Mouse (Mus musculus): Measurements from ENCODE around the gene Ostf1.
A peak's percentile ranks its signal among the peaks of the same experiment; 100 is the strongest.

Ostf1 gene

GRCm38 (mm10) chr19:18631644-18632219 is at the start of gene Ostf1, which contains the start of gene Nmrk1:
Gene Ostf1, minus strand, starts transcription at chr19:18631823.
Gene Nmrk1, plus strand, starts transcription at chr19:18631950.
- DNase-seq (ENCODE audit: low read depth in 2 of 2, low spot score in 2 of 2), result peak; percentile 81 to 88

- no peak for DNase-seq (ENCODE audit: low read depth in 2 of 2, low spot score in 2 of 2)
These were observed 41.5 kb upstream of the Ostf1 start for GRCm38 (mm10) chr19:18673116-18673515.

DNA sequence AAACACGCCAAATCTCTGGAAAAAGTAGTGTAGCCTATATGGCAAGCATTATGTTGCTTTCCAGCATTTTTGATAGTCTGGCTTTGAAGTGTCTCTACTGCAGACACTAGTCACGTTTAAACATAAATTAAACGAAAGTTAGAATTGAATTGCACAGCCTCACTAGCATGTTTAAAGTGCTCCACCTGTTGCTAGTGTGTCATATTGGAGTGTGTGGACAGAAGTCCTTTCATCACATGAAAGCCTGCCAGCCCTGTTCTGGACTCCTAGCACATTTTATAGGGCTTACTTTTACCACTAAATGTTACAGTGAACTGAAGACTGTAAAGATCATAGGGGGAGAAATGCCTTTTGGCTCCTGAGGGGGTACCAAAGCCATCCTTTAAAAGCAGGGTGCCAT is 40.9 kb upstream of the Ostf1 start:
- DNase-seq (ENCODE audit: low read depth in 2 of 2, low spot score in 2 of 2), result no peak

DNA sequence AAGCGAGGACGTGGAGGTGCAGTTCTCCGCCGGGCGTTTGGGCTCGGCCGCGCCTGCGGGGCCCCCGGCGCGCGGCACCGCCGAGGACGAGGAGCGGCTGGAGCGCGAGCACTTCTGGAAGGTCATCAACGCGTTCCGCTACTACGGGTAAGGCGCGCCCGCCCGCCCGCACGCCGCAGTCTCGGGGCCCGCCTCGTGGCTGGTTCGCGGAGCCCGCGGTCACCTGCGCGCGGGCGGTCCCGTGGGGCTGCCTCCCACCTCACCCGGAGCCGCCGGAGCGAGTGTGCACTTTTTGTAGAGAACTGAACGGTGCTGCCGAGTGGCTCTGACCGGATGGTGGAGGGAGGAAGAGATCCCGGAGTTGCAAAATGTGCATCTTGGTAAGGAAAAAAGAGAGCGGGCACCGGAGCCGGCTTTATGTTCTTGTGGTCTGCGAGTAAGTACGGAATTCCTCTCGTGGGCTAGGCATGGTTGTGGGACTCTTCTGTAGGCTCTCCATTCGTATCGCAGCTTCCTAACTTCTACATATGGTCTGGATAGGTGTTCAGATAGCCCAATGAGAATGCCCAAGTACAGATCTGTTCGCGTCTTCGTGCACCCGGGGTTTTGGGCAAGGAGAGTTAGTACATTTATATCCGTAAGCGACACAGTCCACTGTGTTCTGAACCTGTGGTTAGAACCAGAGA is 39.6 kb upstream of the Ostf1 start:
- peak; percentile 38 to 41 for DNase-seq (ENCODE audit: low read depth in 2 of 2, low spot score in 2 of 2)

DNA sequence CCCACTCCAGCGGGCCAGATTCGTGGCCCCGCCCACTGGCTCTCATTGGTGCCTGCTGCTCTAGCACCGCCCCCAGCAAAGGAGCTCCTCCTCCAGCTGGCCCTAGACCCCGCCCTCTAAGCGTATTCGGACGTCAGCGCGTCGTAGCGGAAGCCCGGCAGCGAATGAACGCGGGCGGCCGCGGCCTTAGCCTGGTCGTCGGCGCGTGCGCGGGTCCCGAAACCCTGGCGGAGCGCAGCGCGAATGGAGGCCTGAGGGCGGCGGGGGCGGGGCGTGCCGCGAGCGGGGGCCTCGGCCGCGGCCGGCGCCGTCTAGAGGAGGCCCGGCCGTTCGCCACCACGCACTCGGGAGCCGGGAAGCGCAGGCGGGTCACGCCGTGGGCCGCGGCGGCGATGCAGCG is 39.0 kb upstream of the Ostf1 start, which contains the start of gene Carnmt1:
Carnmt1 (plus strand) TSS at position 157 of the 400 bp plus-strand sequence.
- peak; percentile 98 for DNase-seq (ENCODE audit: low read depth in 2 of 2, low spot score in 2 of 2)

DNA sequence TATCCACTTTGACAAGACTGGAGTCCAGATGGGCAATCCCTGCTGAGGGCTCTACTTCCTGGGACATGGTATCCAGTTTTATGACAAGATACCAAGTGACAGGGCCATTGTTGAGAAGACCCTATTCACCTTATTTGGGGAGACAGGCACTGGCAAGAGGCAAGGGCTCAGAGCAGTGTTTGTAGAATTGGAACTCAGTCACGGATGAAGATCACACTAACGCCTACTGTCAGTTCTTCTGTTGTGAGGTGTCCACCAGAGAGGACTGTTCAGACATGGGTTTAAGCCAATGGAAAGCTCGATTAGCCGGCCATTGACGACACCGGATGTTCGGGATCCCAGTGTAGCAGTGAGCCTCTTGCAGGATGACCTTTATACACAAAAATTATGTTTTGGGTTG is 37.9 kb upstream of the Ostf1 start:
- DNase-seq (ENCODE audit: low read depth in 2 of 2, low spot score in 2 of 2), result no peak

GRCm38 (mm10) chr19:18666966-18667365 is 35.3 kb upstream of the Ostf1 start:
- no peak for DNase-seq (ENCODE audit: low read depth in 2 of 2, low spot score in 2 of 2)

DNA sequence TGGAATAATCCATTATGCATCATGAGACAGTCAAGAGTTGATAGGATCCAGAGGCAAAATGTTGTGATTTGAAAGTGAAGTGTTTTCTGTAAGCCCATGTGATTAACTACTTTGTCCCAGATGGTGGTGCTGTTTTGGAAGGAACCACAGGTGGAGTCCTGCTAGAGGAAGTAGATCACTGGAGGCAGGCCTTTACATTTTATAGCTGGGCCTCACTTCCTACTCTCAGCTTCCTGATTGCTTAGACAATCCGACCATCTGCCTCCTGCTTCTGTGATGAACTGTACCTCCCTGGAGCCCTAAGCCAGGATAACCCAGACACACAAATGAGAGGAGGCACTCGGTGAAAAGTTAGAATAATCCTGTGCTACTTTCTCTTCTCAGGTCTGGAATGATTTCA is 32.3 kb upstream of the Ostf1 start:
- DNase-seq (ENCODE audit: low read depth in 2 of 2, low spot score in 2 of 2), result no peak

DNA sequence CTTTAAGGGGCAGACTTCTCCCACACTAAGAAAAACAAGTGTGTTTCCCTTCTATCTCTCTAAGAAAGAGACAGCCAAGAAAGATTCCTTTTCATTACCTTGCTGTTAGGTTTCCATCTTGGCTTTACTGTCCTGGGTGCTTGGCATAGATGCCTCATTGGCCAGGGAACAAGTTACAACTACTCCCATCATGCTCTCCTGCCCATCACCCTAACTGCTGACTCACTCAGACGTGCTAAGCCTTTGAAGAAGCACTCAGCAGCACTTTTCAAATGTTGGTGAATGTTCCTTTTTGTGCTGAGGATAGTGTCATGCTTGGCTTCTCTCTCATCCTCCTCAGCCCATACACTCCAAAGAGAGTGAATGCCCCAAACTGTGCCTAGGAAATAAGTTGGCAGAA is 30.1 kb upstream of the Ostf1 start:
- no peak for DNase-seq (ENCODE audit: low read depth in 2 of 2, low spot score in 2 of 2)

DNA sequence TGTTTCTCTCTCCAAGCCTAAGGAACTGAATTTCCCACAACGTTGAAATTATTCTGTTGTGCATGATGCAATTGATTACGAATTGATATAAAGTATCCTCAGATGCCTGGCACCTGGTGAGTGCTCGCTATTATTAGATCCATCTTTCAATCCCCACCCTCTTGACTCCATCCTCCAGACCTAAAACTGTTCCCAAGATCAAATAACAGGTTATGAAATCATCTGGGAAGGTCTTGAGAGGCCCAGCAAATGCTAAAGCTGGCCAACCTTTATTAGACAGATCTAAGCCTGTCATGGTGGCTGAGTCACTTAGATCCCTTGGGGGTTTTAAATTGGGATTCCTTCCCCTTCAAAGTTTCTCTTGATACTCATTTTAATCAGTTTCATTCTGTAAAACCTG is 28.8 kb upstream of the Ostf1 start:
- DNase-seq (ENCODE audit: low read depth in 2 of 2, low spot score in 2 of 2), result no peak

GRCm38 (mm10) chr19:18659349-18659748 is 27.7 kb upstream of the Ostf1 start:
- DNase-seq (ENCODE audit: low read depth in 2 of 2, low spot score in 2 of 2), result no peak

- no peak for DNase-seq (ENCODE audit: low read depth in 2 of 2, low spot score in 2 of 2)
These were observed 26.9 kb upstream of the Ostf1 start for GRCm38 (mm10) chr19:18658473-18658872.

DNA sequence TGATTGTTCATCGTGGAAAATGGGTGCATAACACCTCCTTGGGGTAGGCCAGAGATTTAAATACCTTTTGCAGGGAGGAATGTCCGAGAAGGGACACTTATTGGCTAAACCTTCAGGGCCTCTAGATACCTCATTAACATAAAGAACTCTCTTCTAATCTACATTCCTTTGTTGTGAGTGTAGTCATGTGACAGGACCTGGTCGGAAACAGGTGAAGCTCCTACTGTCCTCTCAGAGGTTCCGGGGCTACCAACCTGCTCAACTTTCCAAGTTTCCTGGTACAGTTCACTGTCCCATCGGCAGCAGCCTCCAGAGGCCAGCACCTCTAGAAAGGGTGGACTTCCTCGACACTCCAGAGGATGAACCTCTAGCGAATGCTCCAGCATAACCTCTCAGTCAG is 24.4 kb upstream of the Ostf1 start:
- no peak for DNase-seq (ENCODE audit: low read depth in 2 of 2, low spot score in 2 of 2)

- no peak for DNase-seq (ENCODE audit: low read depth in 2 of 2, low spot score in 2 of 2)
These were observed 23.4 kb upstream of the Ostf1 start for GRCm38 (mm10) chr19:18654984-18655383.

GRCm38 (mm10) chr19:18654330-18654729 is 22.7 kb upstream of the Ostf1 start:
- no peak for DNase-seq (ENCODE audit: low read depth in 2 of 2, low spot score in 2 of 2)

DNA sequence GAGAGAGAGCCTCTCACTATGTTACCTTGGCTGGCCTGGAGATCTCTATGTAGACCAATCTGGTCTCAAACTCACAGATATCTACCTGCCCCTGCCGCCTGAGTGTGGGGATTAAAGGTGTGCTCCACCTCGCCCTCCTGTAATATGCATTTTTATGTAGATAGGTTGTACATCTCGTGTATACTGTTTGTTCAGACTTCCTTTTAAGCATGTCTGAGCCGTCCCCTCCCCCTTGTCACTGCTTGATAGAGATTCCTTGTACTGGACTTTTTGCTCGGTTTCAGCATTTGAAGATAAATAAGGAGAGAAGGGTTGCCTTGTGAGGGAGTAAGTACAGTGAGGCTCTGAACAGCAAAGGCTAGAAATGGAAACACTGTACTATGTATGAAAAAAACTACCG is 21.4 kb upstream of the Ostf1 start:
- no peak for DNase-seq (ENCODE audit: low read depth in 2 of 2, low spot score in 2 of 2)

GRCm38 (mm10) chr19:18652592-18652991 is 21.0 kb upstream of the Ostf1 start:
- no peak for DNase-seq (ENCODE audit: low read depth in 2 of 2, low spot score in 2 of 2)

GRCm38 (mm10) chr19:18650473-18650872 is 18.9 kb upstream of the Ostf1 start:
- DNase-seq (ENCODE audit: low read depth in 2 of 2, low spot score in 2 of 2), result no peak

- no peak for DNase-seq (ENCODE audit: low read depth in 2 of 2, low spot score in 2 of 2)
These were observed 18.3 kb upstream of the Ostf1 start for GRCm38 (mm10) chr19:18649955-18650354.

GRCm38 (mm10) chr19:18648558-18648945 is 16.9 kb upstream of the Ostf1 start:
- no peak for DNase-seq (ENCODE audit: low read depth in 2 of 2, low spot score in 2 of 2)

GRCm38 (mm10) chr19:18647775-18648557 is 16.3 kb upstream of the Ostf1 start:
- DNase-seq (ENCODE audit: low read depth in 2 of 2, low spot score in 2 of 2), result no peak

DNA sequence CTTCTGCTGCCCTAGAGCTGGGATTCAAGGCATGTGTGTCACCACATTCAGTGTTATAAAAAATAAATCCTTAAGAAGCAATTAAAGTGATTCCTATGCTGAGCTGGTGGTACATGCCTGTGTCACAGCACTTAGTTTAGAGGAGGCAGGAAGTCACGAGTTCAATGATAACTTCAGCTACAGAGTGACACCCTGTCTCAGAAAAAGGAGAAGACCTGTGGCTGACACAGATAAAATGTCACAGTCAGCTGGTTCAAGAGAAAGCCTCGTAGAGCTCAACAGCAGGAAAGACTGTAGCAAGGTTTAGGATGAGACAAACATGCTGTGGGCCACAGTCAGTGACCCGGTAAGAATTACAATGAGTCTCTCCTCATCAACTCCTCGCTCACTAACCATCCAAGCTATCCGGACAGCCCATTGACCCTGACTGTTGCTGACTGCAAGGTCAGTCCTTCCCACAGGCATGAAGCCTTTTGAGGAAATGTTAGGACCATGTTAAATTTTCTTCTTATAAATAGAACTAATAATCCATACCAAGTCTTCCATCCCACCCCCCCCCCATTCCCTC is 15.3 kb upstream of the Ostf1 start:
- DNase-seq (ENCODE audit: low read depth in 2 of 2, low spot score in 2 of 2), result peak in 1 of 2 experiments; percentile 4
